Mouse (Mus musculus): ENCODE results near the gene Gm12184. TPM values are rescaled to one million over a fixed set of nuclear protein-coding genes. Genes with fewer than 3 reads are reported as not detected.
A peak's percentile ranks its signal among the peaks of the same experiment; 100 is the strongest.
"Not testable (repeated sequence)": the region's sequence is repeated elsewhere in the genome, so short reads cannot be mapped to it uniquely, and the experiment has no call there.

Gene Gm12184
- total RNA-seq, 2 experiments from 2014 or later: 5.3 to 5.4 TPM

- DNase-seq (ENCODE audit: low spot score in 2 of 2): no peak
Observed at GRCm38 (mm10) chr11:48824311-48824830, 2.1 kb downstream of the Gm12184 start.

- no peak for DNase-seq (ENCODE audit: low spot score in 2 of 2)
Observed at GRCm38 (mm10) chr11:48823536-48823972, 2.9 kb downstream of the Gm12184 start.

GRCm38 (mm10) chr11:48822768-48823512, 3.5 kb downstream of the Gm12184 start:
- DNase-seq (ENCODE audit: low spot score in 2 of 2): no peak

GRCm38 (mm10) chr11:48821299-48821698, 5.2 kb downstream of the Gm12184 start:
- DNase-seq (ENCODE audit: low spot score in 2 of 2): not testable (repeated sequence)

GRCm38 (mm10) chr11:48820308-48820674, 6.2 kb downstream of the Gm12184 start:
- no peak for DNase-seq (ENCODE audit: low spot score in 2 of 2)

GRCm38 (mm10) chr11:48819614-48820307, 6.7 kb downstream of the Gm12184 start:
- DNase-seq (ENCODE audit: low spot score in 2 of 2): no peak

- DNase-seq (ENCODE audit: low spot score in 2 of 2): peak in 1 of 2 experiments; percentile 38
Observed at GRCm38 (mm10) chr11:48818346-48818745, 8.1 kb downstream of the Gm12184 start.

- DNase-seq (ENCODE audit: low spot score in 2 of 2): no peak
Observed at GRCm38 (mm10) chr11:48817794-48818193, 8.7 kb downstream of the Gm12184 start.

GRCm38 (mm10) chr11:48816800-48817665, 9.4 kb downstream of the Gm12184 start, which contains the start of gene Trim41:
TSS of gene Trim41 (minus strand) at chr11:48817353.
- peak; percentile 98 to 99 for DNase-seq (ENCODE audit: low spot score in 2 of 2)

GRCm38 (mm10) chr11:48816281-48816781, 10.1 kb downstream of the Gm12184 start:
- DNase-seq (ENCODE audit: low spot score in 2 of 2): peak in 1 of 2 experiments; percentile 34

GRCm38 (mm10) chr11:48815851-48816250, 10.6 kb downstream of the Gm12184 start:
- DNase-seq (ENCODE audit: low spot score in 2 of 2): no peak

- no peak for DNase-seq (ENCODE audit: low spot score in 2 of 2)
Observed at GRCm38 (mm10) chr11:48813782-48814181, 12.7 kb downstream of the Gm12184 start.

GRCm38 (mm10) chr11:48810142-48810541, 16.3 kb downstream of the Gm12184 start:
- no peak for DNase-seq (ENCODE audit: low spot score in 2 of 2)

GRCm38 (mm10) chr11:48809434-48809830, 17.0 kb downstream of the Gm12184 start:
- no peak for DNase-seq (ENCODE audit: low spot score in 2 of 2)

GRCm38 (mm10) chr11:48808737-48809433, 17.6 kb downstream of the Gm12184 start:
- no peak for DNase-seq (ENCODE audit: low spot score in 2 of 2)

GRCm38 (mm10) chr11:48808304-48808646, 18.2 kb downstream of the Gm12184 start:
- no peak for DNase-seq (ENCODE audit: low spot score in 2 of 2)

- DNase-seq (ENCODE audit: low spot score in 2 of 2): no peak
Observed at GRCm38 (mm10) chr11:48807563-48808303, 18.7 kb downstream of the Gm12184 start.

- DNase-seq (ENCODE audit: low spot score in 2 of 2): no peak
Observed at GRCm38 (mm10) chr11:48806856-48807562, 19.4 kb downstream of the Gm12184 start.

- no peak for DNase-seq (ENCODE audit: low spot score in 2 of 2)
Observed at GRCm38 (mm10) chr11:48804922-48805321, 21.5 kb downstream of the Gm12184 start.

Data from adrenal gland, postnatal 4 days (tissue).